Mouse (Mus musculus) midbrain, embryonic 14.5 days (tissue): ENCODE data around the gene Tspan8. TPM values are rescaled to one million over a fixed set of nuclear protein-coding genes. Genes with fewer than 3 reads are reported as not detected.
A peak's percentile ranks its signal among the peaks of the same experiment; 100 is the strongest.

Experiments used
- ATAC-seq: fragments of 200-750 bp; cut with Nextera tagmentation; 2 replicates; pipeline ENCODE4 v1.8.0; 2017; ENCODE audit warnings: moderate number of reproducible peaks, moderate library complexity; ENCODE audit not compliant: low FRiP score, low TSS enrichment
- DNase-seq: peaks from one replicate; pipeline ENCODE4 v3.0.0-alpha.2; 2015
- H3K27ac ChIP-seq: fragments of 300-500 bp; sonication (generic); replicated peaks from 2 replicates; pipeline ENCODE4 v1.5.1; 2014; ENCODE audit warnings: mild to moderate bottlenecking, low read depth, low read length, moderate library complexity
- H3K27me3 ChIP-seq: fragments of 300-500 bp; sonication (generic); 2 replicates; pipeline ENCODE4 v1.6.1; 2014; ENCODE audit warnings: low read length, control low read depth, mixed read lengths; ENCODE audit not compliant: control insufficient read depth, insufficient read depth
- H3K36me3 ChIP-seq: fragments of 300-500 bp; sonication (generic); 2 replicates; pipeline ENCODE4 v1.6.1; 2014; ENCODE audit warnings: low read length, control low read depth; ENCODE audit not compliant: control insufficient read depth, insufficient read depth
- H3K4me1 ChIP-seq: fragments of 300-500 bp; sonication (generic); 2 replicates; pipeline ENCODE4 v1.6.1; 2014; ENCODE audit warnings: mild to moderate bottlenecking, antibody characterized with exemption, low read length, control low read depth; ENCODE audit not compliant: control insufficient read depth, insufficient read depth
- H3K4me2 ChIP-seq: fragments of 300-500 bp; sonication (generic); 2 replicates; pipeline ENCODE4 v1.6.1; 2014; ENCODE audit warnings: mild to moderate bottlenecking, low read length, moderate library complexity
- H3K4me3 ChIP-seq: fragments of 300-500 bp; sonication (generic); replicated peaks from 2 replicates; pipeline ENCODE4 v1.5.1; 2014; ENCODE audit warnings: low read depth, low read length
- H3K9ac ChIP-seq: fragments of 300-500 bp; sonication (generic); replicated peaks from 2 replicates; pipeline ENCODE4 v1.6.1; 2014; ENCODE audit warnings: mild to moderate bottlenecking, low read length, moderate library complexity
- H3K9me3 ChIP-seq: fragments of 300-500 bp; sonication (generic); 2 replicates; pipeline ENCODE4 v1.6.1; 2016; ENCODE audit warnings: low read length, control low read depth, mixed read lengths; ENCODE audit not compliant: control insufficient read depth
- WGBS: fragments of 180-500 bp; shearing (Covaris S2); extraction: QIAGEN DNeasy Blood & Tissue Kit; methylation state at CpG from one replicate; pipeline ENCODE4 v1.1.7; 2014; 5-methylcytosine and 5-hydroxymethylcytosine counted together
- polyA plus RNA-seq: library from polyadenylated mRNA; unstranded; fragments of >200 nt; fragmentation: Nextera tagmentation; extraction: Ambion mirVana; gene quantifications from 2 replicates; pipeline ENCODE4 v1.2.1, GENCODE M21; 2014

Tspan8 gene
- polyA plus RNA-seq, 1 experiment from 2014 or later, result not detected

- H3K27me3 ChIP-seq, result no peaks in the 10 kb centered on the region
- H3K4me1 ChIP-seq, result no peaks in the 10 kb centered on the region
- 88% methylated on average over 5 of the region's 5 CpGs for WGBS
- ATAC-seq (no peak), DNase-seq (no peak)
- no peak overlapping the region for H3K4me3 ChIP-seq
- H3K27ac ChIP-seq, result no peak overlapping the region
- no peak overlapping the region for H3K9ac ChIP-seq
- no peaks in the 10 kb centered on the region for H3K9me3 ChIP-seq
- H3K36me3 ChIP-seq, result no peaks in the 10 kb centered on the region
- no peak overlapping the region for H3K4me2 ChIP-seq
Measured at GRCm38 (mm10) chr10:115861967-115862366, 45.3 kb downstream of the Tspan8 start.

GRCm38 (mm10) chr10:115882757-115883156 lies 66.1 kb downstream of the Tspan8 start:
- no peaks in the 10 kb centered on the region for H3K4me1 ChIP-seq
- no peak overlapping the region for H3K4me3 ChIP-seq
- H3K4me2 ChIP-seq, result no peak overlapping the region
- H3K36me3 ChIP-seq, result no peaks in the 10 kb centered on the region
- ATAC-seq, result no peak
- DNase-seq, result no peak
- H3K27ac ChIP-seq, result no peak overlapping the region
- no peaks in the 10 kb centered on the region for H3K27me3 ChIP-seq
- no peak overlapping the region for H3K9ac ChIP-seq
- 89% methylated on average over 5 of the region's 5 CpGs for WGBS
- H3K9me3 ChIP-seq, result no peaks in the 10 kb centered on the region

- no peaks in the 10 kb centered on the region for H3K36me3 ChIP-seq
- no peak overlapping the region for H3K4me3 ChIP-seq
- no peak overlapping the region for H3K9ac ChIP-seq
- WGBS, result 83% methylated on average over 4 of the region's 4 CpGs
- no peaks in the 10 kb centered on the region for H3K9me3 ChIP-seq
- DNase-seq (no peak), ATAC-seq (no peak)
- H3K4me2 ChIP-seq, result no peak overlapping the region
- H3K27me3 ChIP-seq, result no peaks in the 10 kb centered on the region
- H3K27ac ChIP-seq, result no peak overlapping the region
- no peaks in the 10 kb centered on the region for H3K4me1 ChIP-seq
Measured at GRCm38 (mm10) chr10:115891924-115892323, 75.3 kb downstream of the Tspan8 start.

- Histone ChIP-seq H3K4me1 (no peaks in the 10 kb centered on the region), H3K9me3 (no peaks in the 10 kb centered on the region), H3K36me3 (no peaks in the 10 kb centered on the region), H3K4me3 (no peak overlapping the region), H3K27me3 (no peaks in the 10 kb centered on the region), H3K4me2 (no peak overlapping the region), H3K9ac (no peak overlapping the region), H3K27ac (no peak overlapping the region)
- DNase-seq, result peak; percentile 11
- ATAC-seq, result no peak
- 75% methylated on average over 6 of the region's 6 CpGs for WGBS
Measured at GRCm38 (mm10) chr10:115892973-115893372, 76.3 kb downstream of the Tspan8 start.

GRCm38 (mm10) chr10:115894045-115894444 lies 77.4 kb downstream of the Tspan8 start:
- Histone ChIP-seq H3K27ac (no peak overlapping the region), H3K27me3 (no peaks in the 10 kb centered on the region), H3K36me3 (no peaks in the 10 kb centered on the region), H3K4me1 (no peaks in the 10 kb centered on the region), H3K9me3 (no peaks in the 10 kb centered on the region), H3K4me3 (no peak overlapping the region), H3K4me2 (no peak overlapping the region), H3K9ac (no peak overlapping the region)
- DNase-seq (no peak), ATAC-seq (no peak)
- 81% methylated on average over 5 of the region's 5 CpGs for WGBS

- H3K4me2 ChIP-seq, result no peak overlapping the region
- H3K36me3 ChIP-seq, result no peaks in the 10 kb centered on the region
- H3K9me3 ChIP-seq, result no peaks in the 10 kb centered on the region
- H3K27me3 ChIP-seq, result no peaks in the 10 kb centered on the region
- H3K4me3 ChIP-seq, result no peak overlapping the region
- no peaks in the 10 kb centered on the region for H3K4me1 ChIP-seq
- DNase-seq (no peak), ATAC-seq (no peak)
- no peak overlapping the region for H3K27ac ChIP-seq
- H3K9ac ChIP-seq, result no peak overlapping the region
Measured at GRCm38 (mm10) chr10:115896764-115897163, 80.1 kb downstream of the Tspan8 start.

- no peak overlapping the region for H3K27ac ChIP-seq
- no peak for ATAC-seq
- H3K9me3 ChIP-seq, result no peaks in the 10 kb centered on the region
- no peak overlapping the region for H3K9ac ChIP-seq
- H3K4me2 ChIP-seq, result no peak overlapping the region
- no peak overlapping the region for H3K4me3 ChIP-seq
- H3K36me3 ChIP-seq, result no peaks in the 10 kb centered on the region
- 89% methylated on average over 7 of the region's 7 CpGs for WGBS
- DNase-seq, result no peak
- H3K4me1 ChIP-seq, result no peaks in the 10 kb centered on the region
- H3K27me3 ChIP-seq, result no peaks in the 10 kb centered on the region
Measured at GRCm38 (mm10) chr10:115897235-115897634, 80.6 kb downstream of the Tspan8 start.

Other genes starting within 250 kb of the Tspan8 start
- gene A930009A15Rik, start 246.8 kb upstream of the Tspan8 start, polyA plus RNA-seq, result 0.36 and 0.66 TPM in 2 replicates
- gene Lgr5, start 229.1 kb upstream of the Tspan8 start, polyA plus RNA-seq, result 1.9 and 2.0 TPM in 2 replicates
- 16.3 and 17.7 TPM in 2 replicates for gene Ptprr, start 201.4 kb downstream of the Tspan8 start, polyA plus RNA-seq